Mouse (Mus musculus) adrenal gland (tissue): ENCODE data around the gene Pknox1.
"Not testable (repeated sequence)": the region's sequence is repeated elsewhere in the genome, so short reads cannot be mapped to it uniquely, and the experiment has no call there.

Experiments used
- intact Hi-C: fragments of 180-260 bp; cut with DNase I; formaldehyde crosslinking; loops from one replicate; pipeline ENCODE4 v1.15.1; 2025
- long read RNA-seq, 2 experiments: library from polyadenylated mRNA; unstranded; transcript quantifications; one replicate each; pipeline ENCODE4 v2.0.0; 2020; ENCODE audit warnings: borderline replicate concordance in 1 of 2; ENCODE audit not compliant: insufficient replicate concordance in 1 of 2

Gene Pknox1
- long read RNA-seq, experiment 1, full-length matches to known transcripts, result 3 of 7 reads
- long read RNA-seq, experiment 1, partial matches to known transcripts, result 1 of 7 reads
- long read RNA-seq, experiment 1, other reads (novel, unspliced or antisense), result 3 of 7 reads
- long read RNA-seq, experiment 2, full-length matches to known transcripts, result 10 of 16 reads
- long read RNA-seq, experiment 2, partial matches to known transcripts, result 4 of 16 reads
- long read RNA-seq, experiment 2, other reads (novel, unspliced or antisense), result 2 of 16 reads

DNA sequence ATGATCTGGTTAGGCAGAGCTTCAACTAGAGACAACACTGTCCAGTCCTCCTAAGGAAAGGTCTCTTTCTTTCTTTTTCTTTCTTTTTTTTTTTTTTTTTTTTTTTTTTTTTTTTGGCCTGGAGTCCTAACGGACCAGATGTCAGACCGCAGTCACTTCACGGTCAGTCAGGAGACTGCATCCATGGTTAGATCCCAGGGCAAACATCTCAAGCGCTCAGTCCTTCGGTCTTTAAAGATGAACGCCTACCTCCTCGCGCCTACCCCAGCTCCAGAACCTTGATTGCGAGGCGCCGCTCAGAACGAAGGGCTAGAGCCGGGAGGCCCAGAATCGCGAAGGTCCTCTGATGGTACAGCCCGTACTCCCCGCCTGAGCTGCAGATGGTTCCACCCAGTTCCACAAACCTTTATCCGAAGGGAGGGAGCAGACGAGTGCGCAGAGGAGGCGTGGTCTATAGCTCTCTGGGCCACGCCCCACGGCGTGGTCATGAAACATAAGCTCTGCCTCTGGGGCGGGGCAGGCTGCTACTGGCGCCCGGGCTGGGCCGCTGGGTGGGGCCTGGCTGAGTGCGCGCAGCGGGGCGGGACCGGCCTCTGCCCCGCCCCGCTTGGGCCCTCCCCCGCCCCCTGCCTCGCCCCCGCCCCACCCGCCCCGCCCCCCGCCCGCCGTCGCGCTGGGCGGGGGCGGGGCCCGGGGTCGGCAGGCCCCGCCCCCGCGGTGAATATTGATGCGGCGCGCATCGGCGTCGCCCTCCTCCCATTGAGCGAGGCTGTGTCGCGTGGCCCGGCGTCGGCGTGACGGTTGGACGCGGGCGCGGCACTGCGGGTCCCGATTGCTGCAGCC is at the start of gene Pknox1:
Pknox1 (plus strand) TSS at position 720 of the 843 bp plus-strand sequence.
- intact Hi-C loops, result no loop called here

GRCm38 (mm10) chr17:31519344-31519945 is 45.1 kb upstream of the Pknox1 start:
- intact Hi-C loops, result loop anchor here (5.0 kb wide), 1 partner anchor 48 kb away; no protein-coding TSS in a partner anchor

DNA sequence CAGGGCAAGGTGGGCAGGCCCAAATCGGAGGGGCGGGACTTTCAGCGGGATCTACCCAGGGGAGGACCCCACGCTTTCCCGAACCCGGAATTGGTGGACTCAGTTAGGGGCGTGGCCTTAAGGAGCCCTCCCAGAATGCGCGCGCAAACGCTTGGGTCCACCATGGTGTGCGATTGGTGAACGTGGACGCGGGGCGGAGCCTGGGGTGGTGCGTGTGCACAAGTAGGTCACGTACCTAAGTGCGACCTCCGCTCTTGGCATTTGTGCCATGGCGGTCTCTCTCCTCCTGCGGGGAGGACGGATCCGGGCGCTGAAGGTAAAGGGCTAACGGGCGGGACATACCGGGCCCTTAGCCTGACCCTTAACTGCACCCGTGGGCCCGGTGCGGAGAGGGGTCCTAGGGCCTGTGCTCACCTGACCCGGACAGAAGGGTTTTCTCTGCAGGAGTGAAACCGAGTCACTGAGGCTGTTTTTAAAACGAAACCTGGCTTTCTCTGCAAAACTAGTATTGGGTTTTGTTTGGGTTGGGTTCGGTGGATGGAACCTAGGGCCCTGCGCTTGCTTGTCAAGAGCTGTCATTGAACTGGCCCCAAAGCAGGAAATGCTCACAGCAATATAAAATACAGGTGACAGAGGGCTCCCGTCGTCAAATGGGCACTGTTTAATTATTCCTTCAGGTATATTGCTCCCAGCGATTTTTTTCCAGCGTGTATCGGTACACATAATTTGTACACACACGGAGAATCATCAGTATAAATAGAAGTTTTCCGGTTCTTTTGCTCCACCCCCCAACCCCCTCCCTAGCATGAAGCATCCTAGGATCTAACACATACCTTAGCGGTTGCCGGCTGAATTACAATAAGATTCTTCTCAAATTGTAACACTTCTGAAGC is 44.3 kb upstream of the Pknox1 start, which contains the start of the genes Wdr4 and Ndufv3:
Wdr4 (minus strand) TSS at position 35 of the 893 bp plus-strand sequence.
Ndufv3 (plus strand) TSS at position 170 of the 893 bp plus-strand sequence.
- intact Hi-C loops, result loop anchor here (5.0 kb wide), 1 partner anchor 47 kb away; no protein-coding TSS in a partner anchor

- intact Hi-C loops, result no loop called here
These were observed 43.6 kb upstream of the Pknox1 start for GRCm38 (mm10) chr17:31520895-31521294.

DNA sequence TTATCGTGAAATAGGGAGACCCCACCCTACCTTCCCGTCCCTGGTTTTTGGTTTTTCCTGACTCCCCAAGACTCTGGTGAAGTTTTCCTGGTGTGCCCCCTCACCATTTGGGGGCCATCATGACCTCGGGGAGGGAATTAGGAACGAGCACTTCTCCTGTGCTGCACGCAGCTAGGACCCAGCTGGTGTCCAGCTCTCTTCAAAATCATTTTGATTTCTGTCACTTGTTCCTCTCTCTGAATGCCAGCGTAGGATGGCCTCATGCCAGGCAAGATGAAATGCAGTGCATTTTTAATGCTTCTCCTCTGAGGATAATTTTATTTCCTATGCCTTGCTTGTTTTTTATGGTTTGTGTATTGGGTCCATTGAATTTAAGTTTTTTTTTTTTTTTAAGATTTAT is 42.6 kb upstream of the Pknox1 start:
- intact Hi-C loops, result no loop called here

GRCm38 (mm10) chr17:31525114-31525513 is 39.4 kb upstream of the Pknox1 start:
- intact Hi-C loops, result loop anchor here (5.0 kb wide), 1 partner anchor 137 kb away; no protein-coding TSS in a partner anchor

- intact Hi-C loops, result loop anchor here (5.0 kb wide), 1 partner anchor 136 kb away; no protein-coding TSS in a partner anchor
These were observed 38.7 kb upstream of the Pknox1 start for GRCm38 (mm10) chr17:31525816-31526215.

- intact Hi-C loops, result loop anchor here (5.0 kb wide), 1 partner anchor 133 kb away; no protein-coding TSS in a partner anchor
These were observed 35.2 kb upstream of the Pknox1 start for GRCm38 (mm10) chr17:31529314-31529713.

- intact Hi-C loops, result no loop called here
These were observed 32.9 kb upstream of the Pknox1 start for GRCm38 (mm10) chr17:31531441-31532158.

GRCm38 (mm10) chr17:31532331-31532730 is 32.2 kb upstream of the Pknox1 start:
- intact Hi-C loops, result not testable (repeated sequence)

GRCm38 (mm10) chr17:31535358-31535757 is 29.2 kb upstream of the Pknox1 start:
- intact Hi-C loops, result no loop called here

DNA sequence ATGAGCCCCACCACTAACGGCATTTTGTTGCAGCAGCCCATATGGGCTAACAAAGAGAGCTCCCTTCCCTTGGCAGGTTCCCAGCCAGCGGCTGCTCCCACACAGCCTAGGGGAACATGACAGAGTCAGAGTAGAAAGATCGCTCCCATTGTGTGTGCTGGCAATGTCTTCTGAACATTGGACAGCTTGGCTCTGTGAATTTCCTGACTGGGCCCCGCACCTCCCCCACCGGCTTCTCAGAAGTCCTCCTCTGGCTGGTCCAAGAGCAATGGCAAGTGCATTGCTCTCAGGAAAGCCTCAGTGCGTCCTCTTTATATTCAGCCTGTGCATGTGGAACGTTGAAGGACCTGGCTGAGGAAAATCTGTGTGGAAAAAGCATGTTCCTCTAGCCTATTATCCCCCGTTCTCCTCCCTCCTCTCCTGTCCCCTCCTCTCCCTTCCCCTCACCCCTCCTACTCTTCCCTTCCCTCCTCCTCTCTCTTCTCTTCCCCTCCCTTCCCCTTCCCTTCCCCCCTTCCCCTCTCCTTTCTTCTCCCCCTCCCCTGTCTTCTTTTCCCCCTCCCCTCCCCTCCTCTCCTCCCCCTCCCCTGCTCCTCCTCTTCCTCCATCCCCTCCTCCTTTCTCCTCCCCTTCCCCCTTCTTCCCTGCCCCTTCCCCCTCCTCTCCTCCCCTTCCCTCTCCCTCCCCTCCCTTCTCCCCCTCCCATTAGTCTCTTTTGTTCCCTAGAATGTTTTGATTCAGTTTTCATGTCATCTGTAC is 28.5 kb upstream of the Pknox1 start:
- intact Hi-C loops, result no loop called here

DNA sequence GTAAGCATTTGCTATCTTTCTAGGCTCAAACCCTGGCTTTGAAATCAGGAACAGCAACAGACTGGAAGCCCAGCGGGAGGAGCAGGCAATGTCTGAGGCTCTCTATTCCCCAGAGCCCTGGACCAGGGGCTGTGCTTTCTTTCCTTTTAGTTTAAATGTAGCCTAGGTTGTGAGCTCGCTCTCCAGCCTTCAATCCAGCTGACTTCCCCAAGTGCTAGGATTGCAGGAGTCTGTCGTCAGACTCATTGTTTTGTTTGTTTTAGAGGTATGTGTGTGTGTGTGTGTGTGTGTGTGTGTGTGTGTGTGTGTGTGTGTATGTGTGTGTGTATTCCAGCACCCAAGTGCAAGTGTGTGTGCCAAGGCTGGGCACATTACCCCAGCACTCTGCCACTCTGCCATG is 24.4 kb upstream of the Pknox1 start:
- intact Hi-C loops, result no loop called here

DNA sequence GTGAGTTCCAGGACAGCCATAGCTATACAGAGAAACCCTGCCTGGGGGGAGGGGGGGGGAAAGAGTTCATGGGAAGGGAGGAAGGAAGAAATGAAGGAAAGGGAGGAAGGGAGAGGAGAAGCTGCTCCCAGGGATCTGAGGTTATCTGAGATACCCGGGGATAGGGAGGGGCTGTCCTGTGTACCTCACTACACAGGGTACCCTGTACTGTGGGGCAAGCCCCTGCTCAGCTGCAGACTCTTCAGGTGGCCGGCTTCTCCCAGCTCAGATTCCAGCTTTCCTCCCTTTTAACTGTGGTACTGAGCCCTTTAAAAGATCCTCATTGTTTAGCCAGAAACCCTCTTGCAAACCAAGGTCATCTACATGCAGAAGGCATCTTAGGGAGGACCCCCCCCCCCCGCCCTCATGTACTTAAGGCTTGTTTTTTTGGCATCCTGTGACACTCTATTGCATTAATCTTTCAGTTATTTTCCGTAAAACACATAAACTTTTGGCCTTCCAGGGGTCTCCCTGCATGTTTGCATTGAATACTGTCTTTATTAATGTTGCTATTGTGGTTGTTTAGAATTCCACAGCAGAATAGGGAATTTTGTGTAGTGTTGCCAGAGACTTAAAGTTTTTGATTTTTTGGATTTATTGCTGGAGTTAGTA is 23.6 kb upstream of the Pknox1 start:
- intact Hi-C loops, result no loop called here

- intact Hi-C loops, result no loop called here
These were observed 23.1 kb upstream of the Pknox1 start for GRCm38 (mm10) chr17:31541460-31541831.

DNA sequence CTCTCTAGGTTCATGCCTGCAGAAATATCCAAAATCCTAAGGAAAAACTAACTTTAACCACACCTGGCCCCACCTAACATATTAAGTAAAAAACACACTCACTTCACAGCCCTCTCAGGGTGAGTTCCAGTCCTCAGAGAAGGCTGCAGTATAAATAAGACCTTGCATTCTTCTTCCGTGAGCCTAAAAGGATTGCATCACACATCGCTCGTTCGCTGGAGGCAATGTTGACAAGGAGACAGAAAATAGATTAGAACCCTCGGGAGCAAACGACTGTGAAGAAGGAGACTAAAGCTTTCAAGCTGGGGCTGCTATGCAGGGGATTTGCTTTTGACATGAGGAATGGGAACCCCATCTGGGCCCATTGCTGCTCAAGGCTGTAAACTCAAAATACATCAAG is 21.0 kb upstream of the Pknox1 start:
- intact Hi-C loops, result no loop called here

- intact Hi-C loops, result no loop called here
These were observed 17.9 kb upstream of the Pknox1 start for GRCm38 (mm10) chr17:31546444-31547196.

DNA sequence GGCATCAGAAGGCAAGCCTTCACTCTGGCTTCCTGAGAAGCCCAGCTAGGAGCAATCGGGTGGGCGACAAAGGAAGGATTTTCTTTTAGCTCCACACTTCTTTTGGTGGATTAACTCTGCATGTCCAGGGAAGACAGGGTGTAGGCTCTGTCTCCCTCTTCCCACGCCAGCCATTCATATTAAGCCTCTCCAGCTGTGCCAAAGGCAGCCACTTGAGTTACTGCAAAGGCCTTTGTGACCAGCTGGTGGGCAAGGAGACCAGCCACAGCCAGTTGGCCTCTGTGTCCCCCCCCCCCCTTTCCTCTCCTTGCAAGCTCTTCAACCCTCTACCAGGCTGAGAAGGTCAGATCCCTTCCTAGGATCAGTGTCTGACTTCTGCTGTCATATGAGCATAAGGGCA is 16.6 kb upstream of the Pknox1 start:
- intact Hi-C loops, result no loop called here
